Mouse (Mus musculus): ENCODE data around the gene BC049715. TPM values are rescaled to one million over a fixed set of nuclear protein-coding genes. Genes with fewer than 3 reads are reported as not detected.

BC049715 gene
- total and polyA plus RNA-seq, 3 experiments = 0.44 to 1.8 (median 0.61) TPM

GRCm38 (mm10) chr6:136831712-136832111, 4.3 kb downstream of the BC049715 start:
- Histone ChIP-seq H3K27ac (no peak overlapping the region), H3K9ac (ENCODE audit: low read depth, low read length) (no peak overlapping the region), H3K4me3 (no peak overlapping the region), H3K4me1 (ENCODE audit: control insufficient read depth, insufficient read depth, low read length) (no peaks in the 10 kb centered on the region), H3K36me3 (ENCODE audit: control insufficient read depth, insufficient read depth, low read length) (peaks cover 3% of the 10 kb centered on the region), H3K27me3 (ENCODE audit: control insufficient read depth, insufficient read depth, low read length) (no peaks in the 10 kb centered on the region), H3K79me2 (replicated peaks; ENCODE audit: control insufficient read depth, insufficient read depth, low read length) (peaks cover 2% of the 10 kb centered on the region)
- intact Hi-C loops (cut with DNase I) = loop anchor here (2.0 kb wide), 1 partner anchor 21 kb away; no protein-coding TSS in a partner anchor
- WGBS = 48% methylated on average over 5 of the region's 5 CpGs
- DNase-seq = no peak
- TF ChIP-seq POLR2A (IDR thresholded peaks at IDR 0.05; ENCODE audit: insufficient read depth, low read depth, low read length) = no peak
- TF ChIP-seq EP300 (IDR thresholded peaks at IDR 0.05; ENCODE audit: insufficient read depth, low read depth, low read length) = no peak
- TF ChIP-seq CTCF (IDR thresholded peaks at IDR 0.05) = no peak

DNA sequence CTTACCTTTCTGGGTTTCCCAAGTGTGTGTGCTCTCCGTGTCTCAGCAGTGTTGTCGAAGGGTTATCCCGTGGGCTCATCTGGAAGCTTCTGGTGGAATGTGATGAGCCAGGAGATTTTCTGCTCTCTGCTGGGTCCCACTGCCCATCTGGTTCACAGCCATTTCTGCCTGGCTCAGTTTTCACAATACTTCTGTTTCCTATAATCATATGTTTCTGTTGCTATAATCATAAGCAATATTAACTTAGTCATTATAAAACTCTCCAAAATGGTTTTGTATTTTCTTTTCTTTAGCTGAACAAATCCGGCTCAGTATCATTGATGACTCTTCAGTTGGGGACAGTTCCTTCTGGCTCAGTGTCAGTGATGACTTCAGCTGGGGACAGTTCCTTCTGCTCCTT, 7.9 kb downstream of the BC049715 start, which contains the start of gene Smco3:
TSS of gene Smco3 (minus strand) at position 101 of the 400 bp plus-strand sequence.
- H3K9ac ChIP-seq (ENCODE audit: low read depth, low read length) = no peak within 1 kb of the TSS
- no peaks in the 10 kb centered on the region for H3K36me3 ChIP-seq (ENCODE audit: control insufficient read depth, insufficient read depth, low read length)
- H3K79me2 ChIP-seq (replicated peaks; ENCODE audit: control insufficient read depth, insufficient read depth, low read length) = no peaks in the 10 kb centered on the region
- WGBS = 44% methylated on average over 4 of the region's 4 CpGs
- H3K27me3 ChIP-seq (ENCODE audit: control insufficient read depth, insufficient read depth, low read length) = no peaks in the 10 kb centered on the region
- intact Hi-C loops (cut with DNase I) = no loop called here
- H3K4me3 ChIP-seq = no peak within 1 kb of the TSS
- no peak for DNase-seq
- H3K4me1 ChIP-seq (ENCODE audit: control insufficient read depth, insufficient read depth, low read length) = peaks cover 1% of the 10 kb centered on the region; the same call in 1 of the 2 replicates
- no peak for TF ChIP-seq POLR2A (IDR thresholded peaks at IDR 0.05; ENCODE audit: insufficient read depth, low read depth, low read length)
- no peak for TF ChIP-seq CTCF (IDR thresholded peaks at IDR 0.05)
- TF ChIP-seq EP300 (IDR thresholded peaks at IDR 0.05; ENCODE audit: insufficient read depth, low read depth, low read length) = no peak
- H3K27ac ChIP-seq = no peak within 1 kb of the TSS

- intact Hi-C loops (cut with DNase I) = no loop called here
- DNase-seq = no peak
Measured at GRCm38 (mm10) chr6:136837323-136837722, 9.9 kb downstream of the BC049715 start.

GRCm38 (mm10) chr6:136844903-136845302, 17.5 kb downstream of the BC049715 start:
- H3K27me3 ChIP-seq (ENCODE audit: control insufficient read depth, insufficient read depth, low read length) = no peaks in the 10 kb centered on the region
- intact Hi-C loops (cut with DNase I) = no loop called here
- H3K4me1 ChIP-seq (ENCODE audit: control insufficient read depth, insufficient read depth, low read length) = no peaks in the 10 kb centered on the region
- whole genome bisulfite sequencing = 66% methylated on average over 2 of the region's 2 CpGs
- H3K27ac ChIP-seq = no peak overlapping the region
- no peaks in the 10 kb centered on the region for H3K79me2 ChIP-seq (replicated peaks; ENCODE audit: control insufficient read depth, insufficient read depth, low read length)
- no peak overlapping the region for H3K9ac ChIP-seq (ENCODE audit: low read depth, low read length)
- no peak for DNase-seq
- no peak overlapping the region for H3K4me3 ChIP-seq
- H3K36me3 ChIP-seq (ENCODE audit: control insufficient read depth, insufficient read depth, low read length) = no peaks in the 10 kb centered on the region
- no peak for TF ChIP-seq EP300 (IDR thresholded peaks at IDR 0.05; ENCODE audit: insufficient read depth, low read depth, low read length)
- no peak for TF ChIP-seq CTCF (IDR thresholded peaks at IDR 0.05)
- TF ChIP-seq POLR2A (IDR thresholded peaks at IDR 0.05; ENCODE audit: insufficient read depth, low read depth, low read length) = no peak

More at GRCm38 (mm10) chr6:136837323-136837722, 9.9 kb downstream of the BC049715 start:
- WGBS = 49% methylated on average over 3 of the region's 3 CpGs
- no peaks in the 10 kb centered on the region for H3K27me3 ChIP-seq (ENCODE audit: control insufficient read depth, insufficient read depth, low read length)
- no peaks in the 10 kb centered on the region for H3K79me2 ChIP-seq (replicated peaks; ENCODE audit: control insufficient read depth, insufficient read depth, low read length)
- H3K9ac ChIP-seq (ENCODE audit: low read depth, low read length) = no peak overlapping the region
- H3K36me3 ChIP-seq (ENCODE audit: control insufficient read depth, insufficient read depth, low read length) = no peaks in the 10 kb centered on the region
- peaks cover 1% of the 10 kb centered on the region; the same call in 1 of the 2 replicates for H3K4me1 ChIP-seq (ENCODE audit: control insufficient read depth, insufficient read depth, low read length)
- H3K4me3 ChIP-seq = no peak overlapping the region
- H3K27ac ChIP-seq = no peak overlapping the region
- TF ChIP-seq POLR2A (IDR thresholded peaks at IDR 0.05; ENCODE audit: insufficient read depth, low read depth, low read length) = no peak
- TF ChIP-seq EP300 (IDR thresholded peaks at IDR 0.05; ENCODE audit: insufficient read depth, low read depth, low read length) = no peak

DNA sequence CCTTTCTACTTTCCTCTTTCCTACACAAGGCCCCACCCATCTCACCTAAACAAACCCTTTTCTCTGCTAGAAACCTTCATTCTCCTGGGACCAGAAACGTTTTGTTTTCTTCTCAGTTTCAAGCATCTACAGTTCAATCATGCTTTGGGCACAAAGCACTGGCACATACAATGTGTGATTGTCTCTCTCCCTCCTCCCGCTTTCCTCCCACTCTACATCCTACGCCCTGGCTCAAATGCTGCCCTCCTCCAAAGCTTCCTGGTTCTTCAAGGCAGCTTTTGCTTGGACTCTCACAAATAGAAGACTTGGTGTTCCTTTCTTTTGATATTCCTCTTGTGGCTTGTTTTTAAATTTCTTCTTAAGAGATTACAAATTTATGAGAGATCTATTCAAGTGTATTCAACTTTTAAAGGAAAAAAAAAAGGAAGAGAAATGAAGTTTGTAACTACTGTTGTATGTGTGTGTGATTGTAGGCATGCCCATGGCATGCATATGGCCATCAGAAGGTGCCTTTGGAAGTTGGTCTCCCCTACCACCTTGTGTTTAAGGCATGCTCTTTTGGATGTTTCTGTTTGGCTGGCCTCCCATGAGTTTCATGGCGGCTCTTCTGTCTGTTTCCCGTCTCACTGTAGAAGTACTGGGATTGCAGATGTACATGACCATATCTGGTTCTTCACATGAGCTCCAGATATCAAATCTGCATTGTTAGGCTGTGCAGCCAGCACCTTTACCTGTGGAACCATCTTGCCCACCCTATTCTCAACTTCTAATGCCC, 18.5 kb downstream of the BC049715 start:
- DNase-seq = no peak
- H3K4me1 ChIP-seq (ENCODE audit: control insufficient read depth, insufficient read depth, low read length) = no peaks in the 10 kb centered on the region
- TF ChIP-seq CTCF (IDR thresholded peaks at IDR 0.05) (no peak), EP300 (IDR thresholded peaks at IDR 0.05; ENCODE audit: insufficient read depth, low read depth, low read length) (no peak), POLR2A (IDR thresholded peaks at IDR 0.05; ENCODE audit: insufficient read depth, low read depth, low read length) (no peak)
- no peak overlapping the region for H3K4me3 ChIP-seq
- no peak overlapping the region for H3K27ac ChIP-seq
- no peaks in the 10 kb centered on the region for H3K79me2 ChIP-seq (replicated peaks; ENCODE audit: control insufficient read depth, insufficient read depth, low read length)
- intact Hi-C loops (cut with DNase I) = no loop called here
- 69% methylated on average over 5 of the region's 5 CpGs for WGBS
- no peaks in the 10 kb centered on the region for H3K27me3 ChIP-seq (ENCODE audit: control insufficient read depth, insufficient read depth, low read length)
- H3K36me3 ChIP-seq (ENCODE audit: control insufficient read depth, insufficient read depth, low read length) = no peaks in the 10 kb centered on the region
- no peak overlapping the region for H3K9ac ChIP-seq (ENCODE audit: low read depth, low read length)

- no peaks in the 10 kb centered on the region for H3K4me1 ChIP-seq (ENCODE audit: control insufficient read depth, insufficient read depth, low read length)
- no peaks in the 10 kb centered on the region for H3K36me3 ChIP-seq (ENCODE audit: control insufficient read depth, insufficient read depth, low read length)
- TF ChIP-seq POLR2A (IDR thresholded peaks at IDR 0.05; ENCODE audit: insufficient read depth, low read depth, low read length) (no peak), EP300 (IDR thresholded peaks at IDR 0.05; ENCODE audit: insufficient read depth, low read depth, low read length) (no peak), CTCF (IDR thresholded peaks at IDR 0.05) (no peak)
- H3K27me3 ChIP-seq (ENCODE audit: control insufficient read depth, insufficient read depth, low read length) = no peaks in the 10 kb centered on the region
- 88% methylated on average over 3 of the region's 3 CpGs for WGBS
- no peak for DNase-seq
- no peak overlapping the region for H3K27ac ChIP-seq
- H3K4me3 ChIP-seq = no peak overlapping the region
- H3K9ac ChIP-seq (ENCODE audit: low read depth, low read length) = no peak overlapping the region
- intact Hi-C loops (cut with DNase I) = no loop called here
- no peaks in the 10 kb centered on the region for H3K79me2 ChIP-seq (replicated peaks; ENCODE audit: control insufficient read depth, insufficient read depth, low read length)
Measured at GRCm38 (mm10) chr6:136847267-136847666, 19.8 kb downstream of the BC049715 start.
